Mouse (Mus musculus) hindbrain, embryonic 13.5 days (tissue): Measurements from ENCODE around the gene Alkbh2. TPM values are rescaled to one million over a fixed set of nuclear protein-coding genes. Genes with fewer than 3 reads are reported as not detected.

Experiments used
- ATAC-seq: fragments of 200-750 bp; cut with Nextera tagmentation; 2 replicates; pipeline ENCODE4 v1.8.0; 2017; ENCODE audit warnings: moderate TSS enrichment; ENCODE audit not compliant: low FRiP score
- H3K27ac ChIP-seq: fragments of 300-500 bp; sonication (generic); 2 replicates; pipeline ENCODE4 v1.5.1; 2015; ENCODE audit warnings: inconsistent platforms, mild to moderate bottlenecking, moderate library complexity
- H3K27me3 ChIP-seq: fragments of 300-500 bp; sonication (generic); 2 replicates; pipeline ENCODE4 v1.6.1; 2015; ENCODE audit warnings: mild to moderate bottlenecking, inconsistent platforms
- H3K36me3 ChIP-seq: fragments of 300-500 bp; sonication (generic); 2 replicates; pipeline ENCODE4 v1.6.1; 2015; ENCODE audit warnings: mild to moderate bottlenecking, inconsistent platforms
- H3K4me1 ChIP-seq: fragments of 300-500 bp; sonication (generic); replicated peaks from 2 replicates; pipeline ENCODE4 v1.6.1; 2015; ENCODE audit warnings: inconsistent platforms
- H3K4me2 ChIP-seq: fragments of 300-500 bp; sonication (generic); 2 replicates; pipeline ENCODE4 v1.6.1; 2015; ENCODE audit warnings: inconsistent platforms, mild to moderate bottlenecking, moderate library complexity
- H3K4me3 ChIP-seq: fragments of 300-500 bp; sonication (generic); 2 replicates; pipeline ENCODE4 v1.5.1; 2015; ENCODE audit warnings: mild to moderate bottlenecking, inconsistent platforms
- H3K9ac ChIP-seq: fragments of 300-500 bp; sonication (generic); 2 replicates; pipeline ENCODE4 v1.6.1; 2015; ENCODE audit warnings: mild to moderate bottlenecking, inconsistent platforms
- H3K9me3 ChIP-seq: fragments of 300-500 bp; sonication (generic); 2 replicates; pipeline ENCODE4 v1.6.1; 2016; ENCODE audit warnings: inconsistent platforms
- WGBS: fragments of 180-500 bp; shearing (Covaris S2); methylation state at CpG from one replicate; pipeline ENCODE4 v1.1.7; 2015; 5-methylcytosine and 5-hydroxymethylcytosine counted together
- polyA plus RNA-seq: library from polyadenylated mRNA; unstranded; fragments of >200 nt; fragmentation: Nextera tagmentation; extraction: Ambion mirVana; gene quantifications from 2 replicates; pipeline ENCODE4 v1.2.1, GENCODE M21; 2015

Alkbh2 gene
- polyA plus RNA-seq, 1 experiment from 2014 or later: 6.3 TPM

DNA sequence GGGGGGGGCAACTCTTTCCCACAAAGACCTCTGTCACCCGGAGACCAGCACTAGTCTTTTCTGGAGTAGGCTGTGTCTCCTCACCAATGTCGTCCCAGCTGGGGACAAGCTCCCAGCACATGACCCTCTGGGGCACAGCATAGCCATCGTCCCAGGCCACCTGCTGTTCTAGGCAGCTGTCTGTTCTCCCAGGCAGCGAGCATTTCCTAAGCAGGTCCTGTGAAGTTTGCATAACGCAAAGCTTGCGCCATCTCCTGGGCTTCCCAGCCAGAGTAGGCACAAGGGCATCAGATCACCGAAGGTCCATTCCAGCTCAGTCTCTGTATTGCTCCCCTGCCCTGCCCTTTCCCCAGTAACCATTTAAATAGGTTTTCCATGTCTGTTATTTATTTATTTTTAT lies 29.2 kb upstream of the Alkbh2 start:
- no peak for ATAC-seq
- H3K4me2 ChIP-seq: no peak overlapping the region
- H3K9me3 ChIP-seq: no peaks in the 10 kb centered on the region
- H3K4me3 ChIP-seq: no peak overlapping the region
- H3K4me1 ChIP-seq: no peaks in the 10 kb centered on the region
- no peak overlapping the region for H3K9ac ChIP-seq
- WGBS: 53% methylated on average over 7 of the region's 7 CpGs
- no peak overlapping the region for H3K27ac ChIP-seq
- H3K27me3 ChIP-seq: 0 out of 2 replicates have a peak, but pooled peaks cover 5% of the 10 kb centered on the region
- no peaks in the 10 kb centered on the region for H3K36me3 ChIP-seq

- H3K4me2 ChIP-seq: no peak overlapping the region
- no peak overlapping the region for H3K4me3 ChIP-seq
- ATAC-seq: no peak
- WGBS: 65% methylated on average over 9 of the region's 9 CpGs
- no peak overlapping the region for H3K9ac ChIP-seq
- no peaks in the 10 kb centered on the region for H3K36me3 ChIP-seq
- 0 out of 2 replicates have a peak, but pooled peaks cover 5% of the 10 kb centered on the region for H3K27me3 ChIP-seq
- H3K9me3 ChIP-seq: no peaks in the 10 kb centered on the region
- no peaks in the 10 kb centered on the region for H3K4me1 ChIP-seq
- no peak overlapping the region for H3K27ac ChIP-seq
These were observed 27.3 kb upstream of the Alkbh2 start for GRCm38 (mm10) chr5:114155168-114155933.

- Histone ChIP-seq H3K9ac (no peak overlapping the region), H3K4me3 (no peak overlapping the region), H3K4me2 (no peak overlapping the region), H3K27me3 (0 out of 2 replicates have a peak, but pooled peaks cover 5% of the 10 kb centered on the region), H3K9me3 (no peaks in the 10 kb centered on the region), H3K36me3 (no peaks in the 10 kb centered on the region), H3K4me1 (no peaks in the 10 kb centered on the region), H3K27ac (no peak overlapping the region)
- no peak for ATAC-seq
- 83% methylated on average over 5 of the region's 5 CpGs for WGBS
These were observed 26.7 kb upstream of the Alkbh2 start for GRCm38 (mm10) chr5:114154765-114155164.

- no peak overlapping the region for H3K9ac ChIP-seq
- 1% methylated on average over 12 of the region's 12 CpGs for WGBS
- ATAC-seq: no peak
- H3K4me2 ChIP-seq: peak overlapping the region; percentile 29; the same call in 1 of the 2 replicates
- no peaks in the 10 kb centered on the region for H3K36me3 ChIP-seq
- no peaks in the 10 kb centered on the region for H3K9me3 ChIP-seq
- H3K27me3 ChIP-seq: 0 out of 2 replicates have a peak, but pooled peaks cover 5% of the 10 kb centered on the region
- H3K27ac ChIP-seq: no peak overlapping the region
- H3K4me1 ChIP-seq: no peaks in the 10 kb centered on the region
- peak overlapping the region; percentile 21; the same call in 1 of the 2 replicates for H3K4me3 ChIP-seq
These were observed 25.5 kb upstream of the Alkbh2 start for GRCm38 (mm10) chr5:114153490-114153889.

- no peak overlapping the region for H3K4me2 ChIP-seq
- ATAC-seq: no peak
- no peaks in the 10 kb centered on the region for H3K36me3 ChIP-seq
- 89% methylated on average over 12 of the region's 12 CpGs for WGBS
- H3K9ac ChIP-seq: no peak overlapping the region
- H3K27ac ChIP-seq: no peak overlapping the region
- H3K4me3 ChIP-seq: no peak overlapping the region
- H3K9me3 ChIP-seq: no peaks in the 10 kb centered on the region
- no peaks in the 10 kb centered on the region for H3K4me1 ChIP-seq
- 0 out of 2 replicates have a peak, but pooled peaks cover 5% of the 10 kb centered on the region for H3K27me3 ChIP-seq
These were observed 24.5 kb upstream of the Alkbh2 start for GRCm38 (mm10) chr5:114152359-114153092.

DNA sequence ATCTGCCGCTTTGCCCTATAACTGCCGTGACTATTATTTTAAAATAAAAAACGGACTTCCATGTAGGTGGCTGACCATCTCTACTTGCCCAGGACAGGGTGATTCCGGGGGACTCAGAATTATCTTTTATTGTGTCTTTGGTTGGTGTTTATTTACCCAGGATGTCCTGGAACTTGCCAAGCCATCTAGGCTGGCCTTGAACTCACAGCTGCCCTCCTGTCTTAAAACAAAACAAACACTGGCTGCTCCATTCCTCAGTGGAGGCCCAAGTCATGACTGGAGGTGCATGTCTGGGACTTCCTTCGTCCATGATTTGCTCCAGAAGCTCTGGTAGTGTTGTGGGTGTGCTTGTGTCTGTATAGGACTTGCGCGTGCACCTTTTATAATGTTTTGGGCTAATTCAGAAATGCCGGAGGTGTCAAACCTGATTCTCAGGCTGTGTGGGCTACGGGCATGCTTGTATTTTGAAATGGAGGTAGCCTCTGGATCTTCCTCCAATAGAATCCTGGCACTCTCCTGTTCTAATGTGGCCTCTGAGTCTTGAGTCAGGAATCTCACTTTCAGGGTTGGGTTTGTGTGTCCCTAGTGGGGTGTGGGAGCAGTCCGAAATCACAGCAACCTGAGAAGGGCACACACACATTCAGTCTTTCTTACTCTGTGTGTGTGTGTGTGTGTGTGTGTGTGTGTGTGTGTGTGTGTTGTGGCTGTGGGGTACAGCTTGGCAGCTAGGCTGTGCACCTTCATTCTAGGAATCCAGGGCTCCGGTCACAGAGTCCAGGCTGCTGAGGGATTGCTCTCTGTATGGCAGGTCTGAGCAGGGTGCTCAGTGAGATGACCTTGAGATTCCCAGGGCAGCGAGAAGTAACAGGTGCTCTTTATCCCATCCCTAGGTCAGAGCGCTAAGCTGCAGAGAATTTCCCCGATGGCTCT lies 19.3 kb upstream of the Alkbh2 start:
- H3K9me3 ChIP-seq: no peaks in the 10 kb centered on the region
- no peak for ATAC-seq
- H3K27me3 ChIP-seq: no peaks in the 10 kb centered on the region
- H3K27ac ChIP-seq: 0 out of 2 replicates have a peak overlapping the region, but pooled peaks have one; percentile 19
- no peaks in the 10 kb centered on the region for H3K36me3 ChIP-seq
- H3K9ac ChIP-seq: no peak overlapping the region
- H3K4me2 ChIP-seq: no peak overlapping the region
- WGBS: 86% methylated on average over 14 of the region's 14 CpGs
- H3K4me1 ChIP-seq: peaks cover 12% of the 10 kb centered on the region
- no peak overlapping the region for H3K4me3 ChIP-seq

DNA sequence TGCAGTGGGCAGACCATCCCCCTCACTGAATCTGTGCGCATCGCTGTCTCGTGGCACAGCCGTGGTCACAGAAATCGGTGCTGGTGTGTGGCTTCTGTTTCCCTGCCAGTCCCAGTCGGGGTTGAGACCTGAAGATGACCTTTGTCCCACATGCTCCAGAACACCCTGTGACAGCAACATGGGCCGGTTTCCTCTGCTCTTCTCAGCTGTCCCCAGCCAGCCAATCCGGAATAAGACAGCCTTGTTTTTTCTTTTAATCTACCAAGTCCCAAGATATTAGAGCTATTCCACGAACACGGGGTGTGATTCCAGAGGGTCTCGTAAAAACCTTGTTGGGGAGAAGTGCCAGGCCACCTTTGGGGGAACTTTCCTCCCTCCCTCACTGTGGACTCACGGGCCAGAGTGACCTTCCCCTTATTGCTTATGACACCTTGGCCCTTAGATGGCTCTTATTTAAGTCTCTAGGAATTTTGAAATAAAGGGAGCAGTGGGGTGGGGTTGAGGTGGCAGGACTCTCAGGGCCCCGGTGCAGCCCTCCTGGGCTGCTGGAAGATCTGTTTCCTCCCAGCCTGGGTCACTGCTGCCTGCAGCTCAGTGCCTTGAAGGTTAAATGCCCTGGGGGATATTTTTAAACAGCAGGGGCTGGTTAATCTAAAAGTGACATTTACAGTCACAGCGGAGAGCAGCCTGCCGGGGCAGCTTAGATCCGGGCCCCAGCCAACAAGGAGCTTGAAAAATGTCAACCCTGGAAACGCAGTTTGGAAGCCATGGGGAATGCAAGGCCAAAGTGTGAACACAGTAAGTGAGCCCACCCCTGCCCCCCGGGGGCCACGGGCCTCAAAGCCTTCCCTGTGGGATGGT lies 18.2 kb upstream of the Alkbh2 start, which contains the start of gene Acacb:
Gene Acacb, plus strand, starts transcription at position 508 of the 861 bp plus-strand sequence.
- ATAC-seq: no peak
- peak within 1 kb of the TSS; percentile 19; the same call in 1 of the 2 replicates for H3K27ac ChIP-seq
- 55% methylated on average over 19 of the region's 19 CpGs for WGBS

GRCm38 (mm10) chr5:114139175-114139574 lies 11.2 kb upstream of the Alkbh2 start:
- Histone ChIP-seq H3K4me3 (no peak overlapping the region), H3K9me3 (no peaks in the 10 kb centered on the region), H3K4me2 (peak overlapping the region; percentile 21; the same call in 1 of the 2 replicates), H3K27me3 (no peaks in the 10 kb centered on the region), H3K36me3 (no peaks in the 10 kb centered on the region), H3K9ac (0 out of 2 replicates have a peak overlapping the region, but pooled peaks have one; percentile 3), H3K4me1 (peaks cover 31% of the 10 kb centered on the region), H3K27ac (peak overlapping the region; percentile 88)
- peak; percentile 79 for ATAC-seq
- 14% methylated on average over 9 of the region's 9 CpGs for WGBS

More for the DNA sequence above, 18.2 kb upstream of the Alkbh2 start, which contains the start of gene Acacb:
- Histone ChIP-seq H3K4me1 (peaks cover 12% of the 10 kb centered on the region), H3K4me2 (no peak within 1 kb of the TSS), H3K36me3 (no peaks in the 10 kb centered on the region), H3K27me3 (no peaks in the 10 kb centered on the region), H3K4me3 (no peak within 1 kb of the TSS), H3K9ac (0 out of 2 replicates have a peak within 1 kb of the TSS, but pooled peaks have one; percentile 24), H3K9me3 (no peaks in the 10 kb centered on the region)

- peak overlapping the region; percentile 88 for H3K27ac ChIP-seq
- 53% methylated on average over 21 of the region's 21 CpGs for WGBS
- no peaks in the 10 kb centered on the region for H3K9me3 ChIP-seq
- H3K27me3 ChIP-seq: no peaks in the 10 kb centered on the region
- H3K4me3 ChIP-seq: no peak overlapping the region
- H3K4me1 ChIP-seq: peaks cover 31% of the 10 kb centered on the region
- ATAC-seq: peak; percentile 60; the same call in 1 of the 2 replicates
- H3K9ac ChIP-seq: 0 out of 2 replicates have a peak overlapping the region, but pooled peaks have one; percentile 3
- no peaks in the 10 kb centered on the region for H3K36me3 ChIP-seq
- peak overlapping the region; percentile 21; the same call in 1 of the 2 replicates for H3K4me2 ChIP-seq
These were observed 10.5 kb upstream of the Alkbh2 start for GRCm38 (mm10) chr5:114138277-114139164.
